Mouse (Mus musculus): ENCODE data around the gene Rasgef1b.
A peak's percentile ranks its signal among the peaks of the same experiment; 100 is the strongest.

Gene Rasgef1b

DNA sequence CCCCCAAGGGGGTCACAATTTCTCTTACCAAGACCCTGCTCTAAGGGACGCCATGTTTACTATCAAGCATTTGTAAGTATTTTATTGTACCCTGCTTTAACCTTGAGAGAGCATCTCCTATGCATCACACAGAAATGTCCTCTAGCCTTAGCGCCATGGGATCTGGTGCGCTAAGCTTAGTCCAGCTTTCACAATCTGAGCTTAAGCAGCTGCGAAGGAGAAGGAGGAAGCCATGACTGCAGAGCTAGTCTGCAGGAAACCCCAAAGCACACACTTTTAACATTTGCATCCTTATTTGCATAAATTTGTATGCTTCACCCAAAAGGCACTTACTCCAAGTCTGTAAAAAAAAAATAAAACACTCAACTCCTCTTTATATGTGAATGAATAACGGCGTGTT, 354.4 kb downstream of the Rasgef1b start:
- DNase-seq (ENCODE audit: low spot score): no peak

DNA sequence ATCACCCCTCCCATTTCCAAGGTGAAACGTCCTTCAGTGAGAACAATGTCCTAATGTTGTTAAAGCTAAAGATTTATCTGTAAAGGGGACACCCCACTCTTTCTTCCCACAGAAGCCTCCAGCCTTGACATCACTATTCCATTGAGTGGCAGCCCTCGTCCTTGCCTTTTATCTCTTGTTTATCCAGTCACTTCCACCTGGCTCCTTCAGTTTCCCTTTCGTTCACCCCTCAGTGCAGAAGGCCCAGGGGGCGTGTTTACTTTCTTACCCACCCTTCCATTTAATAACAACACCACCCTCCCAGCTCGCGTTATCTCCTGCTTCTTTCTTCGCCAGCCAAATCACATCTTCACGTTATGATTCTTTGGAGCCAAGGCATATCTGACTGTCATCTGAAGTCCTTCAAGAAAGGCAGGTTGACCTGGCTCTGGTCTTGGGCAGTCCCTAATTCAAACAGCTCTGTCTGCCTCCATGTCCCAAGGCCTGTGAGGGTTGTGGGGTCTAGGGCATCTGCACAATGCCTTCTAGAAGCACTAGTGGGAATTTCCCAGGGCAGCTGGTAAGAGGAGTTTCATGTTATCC, 355.2 kb downstream of the Rasgef1b start:
- DNase-seq (ENCODE audit: low spot score): no peak

DNA sequence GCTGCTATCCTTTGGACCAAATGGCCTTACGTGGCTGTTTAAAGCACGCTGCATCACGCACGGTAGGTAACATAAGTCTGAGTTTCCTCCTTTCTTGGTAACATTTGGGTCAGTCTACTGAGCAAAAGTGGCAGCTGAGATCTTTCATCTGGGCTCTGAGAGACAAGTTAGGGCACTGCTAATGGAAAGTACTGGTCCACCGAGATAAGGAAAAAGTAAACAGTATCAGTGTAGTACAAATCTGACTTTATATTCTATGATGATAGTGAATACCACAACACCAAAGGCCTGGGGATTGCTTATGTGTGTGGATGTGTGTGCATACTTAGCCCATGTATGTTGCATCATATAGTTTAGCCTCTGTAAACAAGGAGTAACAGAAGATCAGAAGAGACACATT, 358.2 kb downstream of the Rasgef1b start:
- DNase-seq (ENCODE audit: low spot score): no peak

DNA sequence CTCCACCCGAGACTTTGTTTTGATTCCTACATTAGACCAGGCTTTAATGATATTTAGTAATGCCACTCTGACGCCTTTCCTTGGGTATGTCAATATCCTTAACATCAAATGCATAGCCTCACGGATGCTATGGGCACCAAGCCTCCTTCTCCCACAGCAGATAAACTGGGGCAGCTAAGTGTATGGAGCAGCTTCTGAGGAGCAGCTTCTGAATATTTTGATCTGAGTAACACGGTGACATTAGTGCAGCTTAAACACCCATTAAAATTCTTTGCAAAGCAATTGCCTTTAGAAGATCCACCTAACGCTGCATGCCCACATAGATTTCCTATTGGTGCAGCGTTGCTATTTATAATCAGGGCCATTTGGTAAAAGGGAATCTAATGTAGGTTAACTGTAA, 359.6 kb downstream of the Rasgef1b start:
- DNase-seq (ENCODE audit: low spot score): no peak

DNA sequence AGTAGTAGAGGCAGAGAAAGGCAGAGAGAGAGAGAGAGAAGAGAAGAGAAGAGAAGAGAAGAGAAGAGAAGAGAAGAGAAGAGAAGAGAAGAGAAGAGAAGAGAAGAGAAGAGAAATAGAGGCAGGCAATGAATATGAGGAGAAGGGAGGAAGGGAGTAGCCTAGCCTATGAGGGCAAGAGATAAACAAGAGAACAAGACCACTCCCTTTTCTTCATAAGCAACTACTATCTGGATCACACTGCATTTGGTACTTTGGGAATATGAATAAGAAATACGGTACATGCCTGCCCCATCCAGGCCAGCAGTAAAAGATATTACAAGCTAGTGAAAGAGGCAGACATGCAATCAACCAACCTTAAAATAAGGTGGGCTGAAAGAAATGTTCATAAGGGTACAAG, 360.2 kb downstream of the Rasgef1b start:
- no peak for DNase-seq (ENCODE audit: low spot score)

DNA sequence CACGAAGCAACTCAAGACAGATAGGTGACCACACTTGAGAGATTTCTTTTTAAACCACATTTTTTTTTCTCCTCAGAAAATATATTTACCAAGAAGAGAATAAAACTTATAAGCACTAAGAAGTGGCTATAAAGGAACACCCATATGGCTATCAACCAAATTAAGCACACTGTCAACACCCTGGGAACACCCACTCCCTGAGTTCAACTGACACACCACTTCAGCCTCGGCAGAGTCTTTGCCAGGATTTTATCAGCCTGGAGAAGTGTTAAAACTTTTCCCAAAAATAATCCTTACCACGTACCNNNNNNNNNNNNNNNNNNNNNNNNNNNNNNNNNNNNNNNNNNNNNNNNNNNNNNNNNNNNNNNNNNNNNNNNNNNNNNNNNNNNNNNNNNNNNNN, 368.3 kb downstream of the Rasgef1b start:
- no peak for DNase-seq (ENCODE audit: low spot score)

DNA sequence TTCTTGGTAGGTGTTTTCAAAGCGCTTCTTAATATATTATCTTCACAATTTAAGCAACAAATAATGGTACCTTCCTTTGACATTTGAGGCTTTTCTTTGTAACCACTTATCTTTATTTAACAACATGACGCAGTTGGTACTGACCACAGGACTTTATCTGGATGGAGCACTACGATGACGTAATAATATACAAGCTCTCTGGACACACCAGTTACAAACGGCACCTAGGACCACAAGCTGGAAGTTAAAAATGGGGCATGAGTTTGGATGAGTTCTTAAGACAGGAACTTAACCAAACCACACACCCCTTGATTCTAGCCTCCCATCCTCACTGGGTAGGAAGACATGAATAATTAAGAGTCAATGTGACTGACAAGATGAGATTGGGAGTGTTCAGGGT, 369.6 kb downstream of the Rasgef1b start:
- DNase-seq (ENCODE audit: low spot score): no peak

DNA sequence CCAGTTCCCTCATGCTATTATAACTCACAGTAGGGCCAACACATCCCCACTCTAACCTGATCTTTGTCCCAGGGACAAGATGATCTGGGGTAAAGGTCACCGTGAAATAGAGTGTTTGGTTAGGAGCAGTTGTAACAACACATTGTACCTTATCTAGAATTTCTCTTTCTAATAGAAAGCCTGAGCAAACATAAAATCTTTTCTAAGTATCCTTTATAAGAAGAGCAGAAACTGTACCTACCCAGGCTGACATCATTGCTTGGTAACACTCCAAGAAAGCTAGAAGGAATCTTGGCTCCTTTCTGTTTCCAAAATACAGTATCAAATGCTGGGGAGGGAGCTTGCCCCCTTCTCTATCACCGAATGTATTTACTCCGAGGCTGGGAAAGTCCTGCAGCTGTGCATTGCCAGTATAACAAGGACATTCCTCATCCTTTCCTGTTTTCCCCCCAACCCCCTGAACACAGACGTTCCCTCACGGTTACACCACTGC, 374.2 kb downstream of the Rasgef1b start:
- DNase-seq (ENCODE audit: low spot score): no peak

DNA sequence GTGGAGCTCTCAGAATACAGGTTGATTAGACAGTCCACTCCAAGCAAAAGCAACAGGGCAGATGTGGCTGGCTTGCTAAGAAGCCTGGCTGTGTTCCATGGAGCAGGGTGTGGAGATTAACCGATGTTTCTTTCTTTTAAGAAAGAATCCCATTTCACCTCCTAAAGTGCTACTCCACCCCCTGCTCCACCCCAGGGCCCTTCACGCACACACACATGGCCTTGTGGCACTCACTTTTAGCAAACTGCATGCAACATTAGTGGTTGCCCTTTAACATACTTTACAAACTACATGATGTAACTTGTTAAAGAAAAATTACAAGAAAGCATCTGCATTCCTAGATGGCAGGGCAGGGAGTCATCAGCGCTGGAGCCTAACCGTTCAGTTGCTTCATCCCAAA, 378.8 kb downstream of the Rasgef1b start:
- DNase-seq (ENCODE audit: low spot score): no peak

DNA sequence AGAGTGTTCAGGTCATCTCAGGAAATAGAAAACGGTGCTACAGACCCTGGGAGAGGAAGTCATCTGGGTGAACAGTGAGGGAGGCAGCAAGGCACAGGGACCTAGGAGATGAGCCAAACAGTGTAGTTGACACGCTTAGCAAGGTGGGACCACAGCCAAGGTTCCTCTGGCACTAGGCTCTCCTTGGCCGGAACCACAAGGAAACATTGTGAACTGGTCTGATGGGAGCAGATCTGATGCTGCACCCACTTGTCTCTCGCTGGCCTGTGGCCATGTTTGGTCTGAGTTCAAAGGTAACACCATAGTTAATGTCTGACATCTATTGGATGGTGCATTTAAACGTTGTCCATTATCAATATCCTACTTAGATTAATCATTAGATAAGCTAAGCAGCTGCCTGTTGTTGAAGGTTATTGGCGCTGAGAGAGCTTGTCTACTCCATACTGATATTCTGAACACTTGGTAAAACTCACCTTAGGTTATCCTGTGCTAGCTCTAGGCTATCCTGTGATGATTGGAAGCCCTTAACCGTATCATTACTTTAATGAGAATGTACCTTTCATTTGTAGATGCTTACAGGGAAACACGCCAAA, 380.5 kb downstream of the Rasgef1b start:
- DNase-seq (ENCODE audit: low spot score): no peak

DNA sequence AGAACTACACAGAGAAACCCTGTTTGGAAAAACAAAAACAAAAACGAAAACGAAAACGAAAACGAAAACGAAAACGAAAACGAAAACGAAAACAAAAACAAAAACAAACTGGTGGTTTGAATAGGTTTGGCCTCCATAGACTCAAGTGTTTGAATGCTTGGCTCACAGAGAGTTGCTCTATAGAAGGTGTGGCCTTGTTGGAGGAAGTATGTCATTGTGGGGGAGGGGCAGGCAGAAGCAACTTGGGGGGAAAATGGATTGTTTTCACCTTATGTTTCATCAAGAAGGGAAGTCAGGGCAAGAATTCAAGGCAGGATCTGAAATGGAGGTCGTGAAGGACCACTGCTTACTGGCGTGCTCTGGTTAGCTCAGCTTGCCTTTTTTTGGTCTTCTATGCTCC, 386.3 kb downstream of the Rasgef1b start:
- no peak for DNase-seq (ENCODE audit: low spot score)

DNA sequence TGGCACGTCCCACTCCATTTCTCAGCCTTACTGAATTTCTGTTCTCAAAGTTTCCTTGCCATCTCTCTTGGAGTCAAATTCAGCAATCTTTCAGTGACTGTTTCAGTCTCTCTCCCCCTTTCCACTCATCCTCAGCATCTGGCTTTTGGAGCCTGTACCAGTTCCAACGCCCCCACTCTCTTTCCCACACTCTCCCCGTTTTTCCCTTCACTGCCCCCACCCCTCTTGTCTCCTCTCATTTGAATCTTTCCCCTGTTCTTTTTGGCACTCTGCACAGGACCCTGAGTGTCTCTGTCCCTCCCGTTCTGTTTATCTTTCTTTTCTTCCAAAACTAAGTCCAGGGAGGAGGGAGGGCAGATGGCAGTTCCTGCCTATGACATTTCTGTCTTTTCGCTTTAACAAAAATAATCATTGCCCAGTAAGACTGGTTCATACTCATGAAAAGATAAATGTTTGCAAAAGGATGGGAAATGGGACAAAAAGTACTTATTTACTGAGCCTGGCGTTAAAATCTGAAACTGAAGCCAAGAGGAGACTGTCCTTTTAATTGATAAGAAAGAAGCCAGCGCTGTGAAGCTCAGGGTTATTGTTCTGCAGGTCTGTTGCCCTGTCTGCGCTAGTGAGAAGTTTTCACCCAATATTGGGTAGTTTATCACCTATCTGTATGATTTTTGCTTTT, 388.4 kb downstream of the Rasgef1b start:
- DNase-seq (ENCODE audit: low spot score): no peak

DNA sequence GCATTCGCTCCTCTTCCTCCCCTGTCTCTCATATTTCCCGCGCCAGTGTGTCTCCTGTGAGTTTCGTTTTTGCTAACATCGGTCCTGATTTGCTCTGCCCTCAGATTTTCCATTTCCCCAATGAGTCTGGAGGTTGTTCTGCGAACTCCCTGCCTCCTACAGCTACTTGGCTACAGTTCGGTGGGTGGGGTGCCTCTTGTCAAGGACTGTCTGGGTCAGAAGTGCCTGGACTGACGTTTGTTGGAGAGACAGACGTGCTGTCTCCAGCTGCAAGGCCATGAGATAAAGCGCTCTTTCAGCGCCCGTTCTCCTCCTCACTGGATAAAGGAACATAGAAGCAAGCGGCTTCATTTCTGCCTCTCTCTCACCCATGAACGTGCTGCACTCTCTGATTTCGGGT, 389.1 kb downstream of the Rasgef1b start:
- no peak for DNase-seq (ENCODE audit: low spot score)

DNA sequence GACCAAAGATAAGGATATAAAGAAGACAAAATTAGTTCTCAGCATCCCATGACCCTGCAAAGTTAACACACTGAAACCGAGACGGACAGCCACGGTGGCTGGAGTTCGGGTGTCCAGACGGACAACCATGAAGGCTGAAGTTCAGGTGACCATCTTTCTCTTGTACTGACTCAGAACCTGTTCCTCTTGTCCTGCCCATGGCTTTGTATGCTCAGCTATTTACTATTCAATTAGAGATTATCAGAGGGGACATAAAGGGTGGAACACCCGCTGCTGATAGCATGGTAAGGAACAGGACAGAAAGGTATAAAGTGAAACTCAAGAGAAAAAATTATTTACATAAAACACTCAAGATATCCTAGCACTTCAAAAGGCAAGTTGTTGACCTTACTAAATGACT, 390.0 kb downstream of the Rasgef1b start:
- no peak for DNase-seq (ENCODE audit: low spot score)

DNA sequence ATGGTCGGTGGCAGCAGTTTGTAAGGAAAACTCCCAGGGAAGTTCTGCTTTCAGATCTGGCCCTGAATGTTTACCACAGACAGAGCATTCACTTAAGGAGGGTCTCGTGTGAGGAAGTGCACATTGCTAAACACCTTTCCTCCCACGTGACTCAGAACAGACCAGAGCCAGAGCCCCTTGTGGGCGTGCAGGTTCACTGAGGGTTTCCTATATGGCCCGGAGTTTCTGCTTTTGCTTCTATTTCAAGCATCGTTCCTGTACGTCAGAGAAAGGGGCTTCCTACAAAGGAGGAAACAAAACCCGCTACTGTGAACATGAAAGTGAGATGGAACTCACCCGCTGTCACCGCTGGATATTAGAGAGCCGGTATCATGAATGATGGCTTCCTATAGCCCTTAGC, 392.4 kb downstream of the Rasgef1b start:
- peak; percentile 57 for DNase-seq (ENCODE audit: low spot score)

DNA sequence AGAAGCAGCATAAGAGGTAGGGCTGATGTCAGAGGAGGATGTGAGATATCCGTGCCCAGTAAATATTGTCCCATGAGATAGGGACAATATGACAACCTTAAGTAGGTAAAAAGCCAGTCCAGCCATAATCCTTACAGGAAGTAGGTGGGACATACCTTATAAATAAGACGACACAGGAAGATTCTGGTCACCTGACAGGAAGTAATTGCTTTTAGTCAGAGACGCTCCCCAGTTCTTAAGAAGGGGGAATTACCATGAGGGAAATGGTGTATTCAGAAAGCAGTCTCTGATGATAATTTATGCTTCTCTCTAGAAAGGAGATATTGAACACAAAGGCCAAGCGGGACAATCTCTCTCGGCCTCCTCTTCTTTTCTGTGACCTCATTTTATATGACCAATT, 394.8 kb downstream of the Rasgef1b start:
- DNase-seq (ENCODE audit: low spot score): no peak

DNA sequence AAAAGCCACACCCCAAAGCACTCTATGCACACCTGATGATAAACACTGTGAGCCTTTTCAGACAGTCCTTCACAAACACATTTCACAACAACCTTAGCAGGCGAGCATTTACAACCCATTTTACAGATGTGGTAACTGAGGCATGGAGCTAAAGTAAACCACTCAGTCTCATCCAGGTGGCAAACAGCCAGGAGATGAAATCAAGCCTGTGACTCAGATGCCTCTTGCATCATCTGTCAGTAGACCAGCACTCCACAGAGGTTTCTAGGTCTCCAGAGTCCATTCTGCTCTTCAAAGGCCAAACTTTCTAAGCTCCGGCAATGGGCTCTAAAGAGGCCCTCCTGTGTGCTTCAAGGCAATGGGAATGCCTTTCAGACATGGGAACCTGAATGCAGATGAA, 396.8 kb downstream of the Rasgef1b start:
- no peak for DNase-seq (ENCODE audit: low spot score)

DNA sequence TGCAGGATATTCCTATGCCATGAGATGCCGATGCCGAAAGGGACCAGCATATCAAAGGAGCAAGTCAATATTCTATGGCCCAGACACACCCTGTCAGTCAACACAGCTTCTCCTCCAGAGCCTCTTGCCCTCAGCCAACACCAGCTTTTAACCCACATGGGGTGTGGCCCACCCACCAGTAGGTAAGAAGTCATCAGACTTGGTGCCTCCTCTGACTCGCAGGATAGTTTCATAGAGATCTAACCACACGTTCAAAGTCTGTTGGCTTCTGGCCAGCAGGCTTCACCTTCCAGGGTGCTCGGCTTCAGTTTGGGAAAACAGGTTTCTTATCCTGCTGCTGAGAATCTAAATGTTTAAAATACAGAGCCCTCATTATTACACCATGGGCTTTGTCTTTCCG, 399.8 kb downstream of the Rasgef1b start:
- DNase-seq (ENCODE audit: low spot score): no peak

DNA sequence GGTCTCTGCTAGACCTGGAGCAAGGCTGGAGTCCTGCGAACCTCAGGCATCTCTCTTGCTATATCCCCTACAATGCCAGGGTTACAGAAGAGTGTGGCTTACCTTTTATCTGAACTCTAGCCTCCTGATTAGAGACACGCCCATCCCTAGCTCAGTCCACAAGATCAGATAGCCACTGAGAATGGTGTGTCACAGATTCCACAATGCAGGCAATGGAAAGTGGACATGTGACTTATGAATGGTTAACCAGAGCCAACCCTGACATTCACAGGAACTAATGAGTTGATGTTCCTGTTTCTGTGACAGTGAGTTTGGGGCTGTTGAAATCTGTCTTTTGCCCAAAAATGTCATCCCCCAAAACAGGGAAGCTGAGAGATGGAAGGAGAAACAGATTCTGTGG, 401.8 kb downstream of the Rasgef1b start:
- DNase-seq (ENCODE audit: low spot score): no peak

DNA sequence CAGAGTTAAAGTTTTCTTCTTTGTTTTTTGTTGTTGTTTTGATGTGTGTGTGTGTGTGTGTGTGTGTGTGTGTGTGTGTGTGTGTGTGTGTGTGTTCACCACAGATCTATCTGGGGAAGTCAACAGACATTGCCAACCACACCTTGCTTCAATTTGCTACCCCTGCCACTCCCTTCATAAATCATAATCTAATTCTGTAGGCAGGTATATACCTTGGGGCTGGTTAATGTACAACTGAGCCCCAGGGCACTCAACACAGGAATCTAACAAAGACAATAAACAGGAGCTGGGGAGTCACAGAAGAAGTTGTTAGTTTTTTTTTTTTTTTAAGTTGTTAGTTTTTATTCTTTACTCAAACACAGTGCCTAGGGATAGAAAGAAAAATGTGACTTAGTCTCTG, 403.6 kb downstream of the Rasgef1b start:
- DNase-seq (ENCODE audit: low spot score): no peak

DNA sequence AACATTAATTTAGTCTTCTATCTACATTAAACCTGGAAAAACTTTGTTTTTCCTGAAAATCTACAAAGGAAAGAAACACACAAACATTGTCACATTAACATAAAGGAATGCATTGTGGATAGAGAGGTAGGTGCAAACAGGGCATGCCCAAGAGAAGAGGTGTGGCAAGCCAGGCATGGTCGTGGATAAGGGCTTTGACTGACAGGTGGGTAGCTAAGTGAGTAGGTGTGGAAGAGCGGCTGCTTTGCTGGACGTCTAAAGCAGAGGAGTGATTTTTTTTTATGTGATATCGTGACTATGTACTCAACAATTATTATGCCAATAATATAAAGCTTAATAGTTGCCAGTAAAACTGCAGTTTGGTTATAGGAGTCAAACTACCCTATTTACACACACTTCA, 408.1 kb downstream of the Rasgef1b start:
- DNase-seq (ENCODE audit: low spot score): no peak

DNA sequence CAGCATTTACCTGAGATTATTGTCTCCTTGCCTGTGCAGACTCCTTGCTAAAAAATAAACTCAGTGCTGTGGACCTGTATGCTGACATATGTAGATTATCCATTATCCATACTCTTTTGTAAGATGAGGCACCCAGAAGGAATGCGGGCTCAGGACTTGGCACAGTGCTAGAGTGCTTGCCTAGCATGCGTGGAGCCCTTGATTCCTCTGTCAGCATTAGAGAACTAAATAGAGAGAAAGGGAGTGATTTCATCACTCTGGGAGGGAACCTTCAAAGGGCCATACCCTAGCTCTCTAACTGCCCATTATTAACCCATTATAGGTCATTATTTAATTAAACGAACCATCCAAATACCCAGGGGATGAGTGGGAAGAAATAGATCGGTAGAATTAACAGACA, 430.9 kb downstream of the Rasgef1b start:
- DNase-seq (ENCODE audit: low spot score): no peak

DNA sequence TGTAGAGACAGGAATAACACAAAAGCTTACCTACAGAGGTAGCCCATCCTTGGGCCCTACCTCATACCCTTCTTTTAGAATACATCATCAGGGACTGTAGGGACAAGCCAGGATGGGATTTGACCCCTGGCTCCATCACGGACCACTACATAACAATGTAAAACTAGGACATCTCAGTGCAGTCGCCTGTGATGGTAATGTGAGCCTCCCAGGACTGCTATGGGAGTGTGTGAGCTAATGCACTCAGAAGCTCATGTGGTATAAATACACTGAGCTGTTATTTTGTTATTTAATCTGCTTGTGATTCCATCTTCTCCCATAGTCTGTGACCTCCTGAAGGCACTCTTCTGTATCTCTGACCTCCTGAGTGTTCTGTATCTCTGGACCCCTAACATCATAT, 432.5 kb downstream of the Rasgef1b start:
- DNase-seq (ENCODE audit: low spot score): no peak
